Mouse (Mus musculus): ENCODE data around the gene Rabgap1l. TPM values are rescaled to one million over a fixed set of nuclear protein-coding genes. Genes with fewer than 3 reads are reported as not detected.

Gene Rabgap1l
- total RNA-seq, 2 experiments from 2014 or later: 188 to 213 TPM

GRCm38 (mm10) chr1:160195337-160195663, 597.7 kb downstream of the Rabgap1l start:
- no peak for DNase-seq (ENCODE audit: low spot score in 2 of 2)

- peak; percentile 97 to 98 for DNase-seq (ENCODE audit: low spot score in 2 of 2)
Observed at GRCm38 (mm10) chr1:160194529-160195336, 598.3 kb downstream of the Rabgap1l start, which contains the start of gene Mrps14. Mrps14 (plus strand) TSS chr1:160195215.

- DNase-seq (ENCODE audit: low spot score in 2 of 2): peak; percentile 59 to 68
Observed at GRCm38 (mm10) chr1:160184506-160184905, 608.5 kb downstream of the Rabgap1l start.

- DNase-seq (ENCODE audit: low spot score in 2 of 2): no peak
Observed at GRCm38 (mm10) chr1:160181216-160181615, 611.8 kb downstream of the Rabgap1l start.

- no peak for DNase-seq (ENCODE audit: low spot score in 2 of 2)
Observed at GRCm38 (mm10) chr1:160176903-160177302, 616.1 kb downstream of the Rabgap1l start.

Small RNA genes lying within 50 kb of the gene (microRNA-seq; reads per million reads assigned to microRNA genes)
- 4.0 to 6.9 reads per million in 2 experiments for gene Mir1927

Other genes starting within 250 kb of the Rabgap1l start
- gene Rc3h1, start 113.2 kb upstream of the Rabgap1l start, total RNA-seq (2021): 10 to 100 TPM; 39.9 to 40.2 TPM
- under 1 TPM; 0.13 to 0.59 TPM for gene Serpinc1, start 185.4 kb upstream of the Rabgap1l start, total RNA-seq (2021)
- 10 to 100 TPM; 19.8 to 20.0 TPM for gene Zbtb37, start 241.6 kb upstream of the Rabgap1l start, total RNA-seq (2021)

Data from layer of hippocampus, postnatal 10 days (tissue).